Mouse (Mus musculus) gastrocnemius, adult 8-10 months (tissue): Measurements from ENCODE around the gene Eif4g1. TPM values are rescaled to one million over a fixed set of nuclear protein-coding genes. Genes with fewer than 3 reads are reported as not detected.
A peak's percentile ranks its signal among the peaks of the same experiment; 100 is the strongest.
"Not testable (repeated sequence)": the region's sequence is repeated elsewhere in the genome, so short reads cannot be mapped to it uniquely, and the experiment has no call there.

Experiments used
- DNase-seq, 2 experiments: peaks; one replicate each; pipeline ENCODE4 v3.0.0; 2022; ENCODE audit warnings: low spot score in 2 of 2
- total RNA-seq, 4 experiments: library from RNA; stranded (reverse); gene quantifications; 2 replicates each; pipeline ENCODE4 v1.2.4; 2022

Gene Eif4g1
- total RNA-seq, result 100 to 1,000 TPM; 448 to 476 (median 451) TPM

DNA sequence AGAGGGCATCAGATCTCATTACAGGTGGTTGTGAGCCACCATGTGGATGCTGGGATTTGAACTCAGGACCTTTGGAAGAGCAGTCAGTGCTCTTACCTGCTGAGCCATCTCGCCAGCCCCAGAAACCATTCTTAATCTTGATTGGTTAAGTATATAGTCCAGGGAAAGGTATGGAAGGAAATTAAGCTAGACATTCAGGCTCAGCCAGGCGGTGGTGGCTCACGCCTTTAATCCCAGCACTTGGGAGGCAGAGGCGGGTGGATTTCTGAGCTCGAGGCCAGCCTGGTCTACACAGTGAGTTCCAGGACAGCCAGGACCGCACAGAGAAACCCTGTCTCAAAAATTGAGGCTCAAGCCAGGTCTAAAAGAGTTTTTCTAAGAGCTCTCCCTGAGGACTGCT, at the start of gene Eif4g1:
Gene Eif4g1 (plus strand): TSS at position 301 of the 400 bp plus-strand sequence.
- DNase-seq, result not testable (repeated sequence)

GRCm38 (mm10) chr16:20619541-20620398, 48.3 kb upstream of the Eif4g1 start:
- no peak for DNase-seq

- no peak for DNase-seq
These were observed 47.7 kb upstream of the Eif4g1 start for GRCm38 (mm10) chr16:20620399-20620735.

DNA sequence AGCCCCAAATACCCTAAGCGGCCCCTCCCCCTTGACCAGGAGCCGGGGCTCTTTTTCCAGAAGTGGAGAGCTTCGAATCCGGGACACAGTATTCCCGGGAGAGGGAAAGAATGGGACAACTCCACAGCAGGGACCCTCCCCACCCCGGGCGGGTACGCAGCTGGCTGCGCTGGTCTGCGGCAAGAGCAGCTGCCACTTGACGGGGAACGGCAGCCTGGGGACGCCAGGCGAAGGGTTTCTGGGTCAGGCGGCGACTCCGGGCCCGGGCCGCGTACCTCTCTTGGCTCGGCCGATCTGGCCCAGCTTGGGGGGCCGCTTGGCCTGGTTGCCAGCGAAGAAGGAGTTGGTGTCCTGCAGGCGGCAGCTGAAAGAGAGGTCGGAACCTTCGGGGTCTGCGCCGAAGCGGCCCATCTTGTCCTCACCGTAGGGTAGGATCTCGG, 47.3 kb upstream of the Eif4g1 start:
- DNase-seq, result no peak

DNA sequence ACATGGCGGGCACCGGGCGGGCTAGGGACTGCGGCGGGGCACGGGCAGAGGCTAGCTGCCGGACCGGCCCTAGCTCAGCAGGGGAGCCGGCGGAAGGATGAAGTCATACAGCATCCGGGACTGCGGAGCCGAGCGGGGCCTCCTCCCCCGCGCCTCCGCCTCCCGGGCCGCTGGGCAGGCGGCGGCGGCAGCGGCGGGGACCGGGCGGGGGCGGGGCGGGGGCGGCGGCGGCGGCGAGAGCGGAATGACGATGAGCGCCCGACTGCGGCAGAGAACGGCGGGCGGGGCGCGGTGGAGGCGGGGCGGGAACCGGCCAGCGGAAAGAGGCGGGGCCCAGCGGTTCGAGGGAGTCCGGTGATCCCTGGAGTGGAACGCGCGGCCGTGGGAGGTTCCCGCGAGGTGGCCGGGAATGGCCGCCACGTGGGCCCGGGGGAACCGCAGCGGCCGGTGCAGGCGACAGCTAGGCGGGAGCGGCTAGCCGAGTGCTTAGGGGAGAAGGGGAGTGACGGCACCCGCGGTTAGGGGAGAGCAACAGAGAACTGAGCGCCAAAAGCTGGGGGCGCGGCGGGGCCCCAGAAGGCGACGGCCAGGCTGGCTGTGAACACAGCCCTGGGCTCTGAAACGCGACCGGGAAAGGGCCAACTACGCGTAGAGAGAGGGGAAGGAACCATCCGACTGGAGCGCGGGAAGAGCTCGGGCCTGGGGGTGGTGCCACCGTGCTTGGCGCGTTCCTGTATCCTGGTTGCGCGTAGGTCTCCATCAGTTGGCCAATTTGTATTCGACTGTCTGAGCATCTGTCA, 46.7 kb upstream of the Eif4g1 start, which contains the start of gene Camk2n2:
Gene Camk2n2 (minus strand): TSS at position 97 of the 800 bp plus-strand sequence.
- DNase-seq, result peak in 1 of 2 experiments; percentile 40

- no peak for DNase-seq
These were observed 46.0 kb upstream of the Eif4g1 start for GRCm38 (mm10) chr16:20621991-20622685.

GRCm38 (mm10) chr16:20623211-20623610, 44.9 kb upstream of the Eif4g1 start:
- no peak for DNase-seq

DNA sequence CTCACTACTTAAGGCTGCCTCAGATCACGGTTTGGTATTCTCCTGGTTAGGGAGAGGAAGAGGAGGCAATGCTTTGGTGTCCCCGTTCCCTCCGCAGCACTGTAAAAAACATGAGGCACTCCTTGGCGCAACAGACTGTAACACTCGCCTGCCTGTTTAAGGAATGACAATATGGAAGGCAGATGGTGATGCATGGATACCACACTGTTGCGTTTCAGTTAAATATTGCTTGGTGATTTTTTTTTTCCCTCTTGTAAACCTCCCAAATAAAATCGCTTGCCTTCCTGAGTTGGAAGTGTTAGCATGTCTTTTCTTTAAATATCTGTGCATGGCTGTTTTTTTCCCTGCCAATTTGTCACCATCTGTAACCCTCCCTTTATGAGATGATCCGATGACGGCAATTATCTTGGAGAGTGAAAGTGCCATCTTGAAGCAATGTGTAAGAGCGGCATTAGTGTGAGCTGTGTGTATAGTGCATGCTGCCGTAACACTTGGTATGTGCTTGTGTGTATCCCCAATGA, 39.2 kb upstream of the Eif4g1 start:
- no peak for DNase-seq

GRCm38 (mm10) chr16:20629731-20630634, 38.1 kb upstream of the Eif4g1 start, which contains the start of gene Ece2:
Gene Ece2 (plus strand): TSS chr16:20629828.
- no peak for DNase-seq

DNA sequence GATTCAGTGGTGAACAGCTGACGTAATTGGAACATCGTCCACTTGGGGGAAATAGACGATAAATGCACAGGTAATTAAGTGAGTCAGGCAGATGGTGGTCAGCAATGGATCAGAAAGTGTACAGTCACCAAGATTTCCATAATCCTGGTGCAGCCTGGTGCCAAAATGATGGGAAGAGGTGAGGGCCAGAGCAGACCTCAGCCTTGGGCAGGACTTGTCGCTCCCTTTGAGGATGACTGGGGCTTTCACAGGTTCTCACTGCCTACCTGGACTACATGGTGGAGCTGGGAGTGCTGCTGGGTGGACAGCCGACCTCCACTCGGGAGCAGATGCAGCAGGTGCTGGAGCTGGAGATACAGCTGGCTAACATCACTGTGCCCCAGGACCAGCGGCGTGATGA, 30.7 kb upstream of the Eif4g1 start:
- no peak for DNase-seq

DNA sequence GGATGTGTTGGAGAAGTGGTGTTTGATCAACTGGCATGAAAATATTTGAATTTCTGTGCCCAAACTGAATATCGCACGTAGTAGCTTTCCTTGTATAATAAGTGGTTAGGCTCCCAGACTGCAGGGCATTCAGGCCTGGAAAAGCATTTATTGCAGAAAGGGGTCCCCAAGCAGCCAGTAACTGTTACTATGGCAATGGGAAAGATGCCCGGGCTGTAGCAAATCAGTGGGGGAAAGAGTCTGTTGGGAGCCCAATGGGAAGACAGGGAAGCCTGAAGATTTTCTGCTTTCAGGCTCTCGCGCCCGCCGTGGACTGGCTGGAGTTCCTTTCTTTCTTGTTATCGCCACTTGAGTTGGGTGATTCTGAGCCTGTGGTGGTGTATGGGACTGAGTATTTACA, 29.7 kb upstream of the Eif4g1 start:
- DNase-seq, result no peak

DNA sequence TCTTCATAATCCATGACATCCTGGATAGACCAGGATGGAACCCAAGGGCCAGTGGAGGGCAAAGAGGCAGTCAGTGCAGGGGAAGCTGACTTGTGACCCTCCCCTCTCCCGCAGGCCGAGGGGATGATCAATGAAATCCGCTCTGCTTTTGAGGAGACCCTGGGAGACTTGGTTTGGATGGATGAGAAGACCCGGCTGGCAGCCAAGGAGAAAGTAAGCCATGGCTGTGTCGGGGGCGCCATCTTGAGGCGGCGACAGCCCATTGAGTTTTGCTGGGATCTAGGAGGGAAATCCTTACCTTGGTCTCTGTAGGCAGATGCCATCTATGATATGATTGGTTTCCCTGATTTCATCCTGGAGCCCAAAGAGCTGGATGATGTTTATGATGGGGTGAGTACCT, 26.0 kb upstream of the Eif4g1 start:
- DNase-seq, result peak; percentile 39 to 49

GRCm38 (mm10) chr16:20643911-20644310, 24.2 kb upstream of the Eif4g1 start:
- no peak for DNase-seq

DNA sequence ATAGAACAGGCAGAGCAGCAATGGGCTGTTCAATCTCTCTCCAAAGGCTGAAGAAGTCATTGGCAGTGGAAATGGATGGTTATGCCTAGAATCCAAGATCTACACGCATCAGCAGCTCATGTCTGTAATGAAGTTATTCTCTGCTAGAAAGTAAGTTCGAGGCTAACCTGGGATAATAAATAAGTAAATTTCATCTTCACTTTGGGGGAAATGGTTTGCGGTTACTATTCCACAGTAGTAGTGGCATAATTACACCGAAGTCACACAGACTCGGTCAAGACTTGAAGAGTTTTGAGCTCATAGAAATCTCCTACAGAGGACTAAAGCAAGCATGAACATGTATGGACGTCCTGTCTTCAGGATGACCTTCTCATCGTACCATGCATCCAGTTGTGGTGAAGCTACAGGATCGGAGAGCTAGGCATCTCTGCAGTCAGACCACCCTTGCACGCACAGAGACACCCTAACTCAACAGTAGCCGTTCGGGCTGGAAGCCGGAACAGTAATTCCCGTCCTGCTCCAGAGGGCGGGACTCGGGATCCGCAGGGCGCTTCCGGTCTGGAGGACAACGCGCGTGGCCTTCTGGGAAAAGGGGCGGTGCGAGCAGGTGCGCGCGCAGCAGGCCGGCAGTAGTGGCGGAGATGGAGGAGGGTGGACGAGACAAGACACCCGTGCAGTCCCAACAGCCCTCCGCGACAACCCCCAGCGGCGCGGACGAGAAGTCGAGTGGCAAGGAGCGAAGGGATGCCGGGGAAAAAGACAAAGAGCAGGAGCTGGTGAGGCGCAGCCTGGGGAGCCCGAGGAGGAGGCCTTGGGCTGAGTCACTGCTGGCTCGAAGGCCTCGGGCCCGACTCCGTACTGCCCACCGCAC, 16.8 kb upstream of the Eif4g1 start, which contains the start of gene Psmd2:
Gene Psmd2 (plus strand): TSS at position 577 of the 871 bp plus-strand sequence.
- DNase-seq, result peak; percentile 90 to 94

- DNase-seq, result no peak
These were observed 16.2 kb upstream of the Eif4g1 start for GRCm38 (mm10) chr16:20651947-20652310.

- DNase-seq, result no peak
These were observed 14.8 kb upstream of the Eif4g1 start for GRCm38 (mm10) chr16:20653315-20653714.

DNA sequence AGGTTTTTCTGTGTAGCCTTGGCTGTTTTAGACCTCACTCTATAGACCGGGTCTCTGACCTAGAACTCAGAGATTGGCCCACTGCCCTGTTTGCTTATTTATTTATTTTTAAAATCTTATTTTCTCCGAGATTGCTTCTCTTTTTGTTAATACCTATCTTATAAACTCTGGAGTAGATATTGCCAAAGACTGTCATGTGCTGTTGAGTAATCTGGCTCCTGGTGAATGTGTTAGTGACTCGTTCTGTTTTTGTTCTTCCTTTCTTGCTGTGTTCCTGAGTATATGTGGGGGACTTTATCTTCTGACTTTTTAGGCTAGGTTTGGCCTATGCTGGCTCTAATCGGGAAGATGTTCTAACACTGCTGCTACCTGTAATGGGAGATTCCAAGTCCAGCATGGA, 10.5 kb upstream of the Eif4g1 start:
- DNase-seq, result no peak

DNA sequence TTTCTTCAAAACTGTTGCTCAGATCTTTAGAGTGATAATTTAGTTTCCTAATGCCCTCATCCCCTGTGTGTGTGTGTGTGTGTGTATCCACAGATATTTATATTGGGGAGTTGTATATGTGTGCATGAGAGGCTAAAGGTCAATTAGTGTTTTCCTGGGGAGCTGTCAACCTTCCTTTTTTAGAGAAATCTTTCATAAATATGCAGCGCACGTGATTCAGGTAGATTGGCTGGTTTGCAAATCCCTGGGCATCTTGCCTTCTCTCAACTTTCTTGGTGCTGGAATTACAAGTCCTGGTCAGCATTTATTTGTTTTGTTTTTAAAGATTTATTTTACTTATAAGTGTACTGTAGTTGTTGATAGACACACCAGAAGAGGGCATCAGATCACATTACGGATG, 2.2 kb downstream of the Eif4g1 start:
- no peak for DNase-seq

GRCm38 (mm10) chr16:20671886-20672285, 3.8 kb downstream of the Eif4g1 start:
- DNase-seq, result no peak
